Mouse (Mus musculus) lung, adult 2 months (tissue): ENCODE results near the gene Rhof.

Source experiments
- CTCF ChIP-seq: fragments of 200-500 bp; IDR thresholded peaks from 2 replicates; pipeline ENCODE4 v1.5.1; 2011; ENCODE audit warnings: mild to moderate bottlenecking, low read length, control low read depth; ENCODE audit not compliant: insufficient read depth
- POLR2A ChIP-seq: fragments of 200-500 bp; IDR thresholded peaks from 2 replicates; pipeline ENCODE4 v1.6.1; 2011; ENCODE audit warnings: low read depth, mild to moderate bottlenecking, control low read depth, low read length, borderline replicate concordance; ENCODE audit errors: extremely low read depth

DNA sequence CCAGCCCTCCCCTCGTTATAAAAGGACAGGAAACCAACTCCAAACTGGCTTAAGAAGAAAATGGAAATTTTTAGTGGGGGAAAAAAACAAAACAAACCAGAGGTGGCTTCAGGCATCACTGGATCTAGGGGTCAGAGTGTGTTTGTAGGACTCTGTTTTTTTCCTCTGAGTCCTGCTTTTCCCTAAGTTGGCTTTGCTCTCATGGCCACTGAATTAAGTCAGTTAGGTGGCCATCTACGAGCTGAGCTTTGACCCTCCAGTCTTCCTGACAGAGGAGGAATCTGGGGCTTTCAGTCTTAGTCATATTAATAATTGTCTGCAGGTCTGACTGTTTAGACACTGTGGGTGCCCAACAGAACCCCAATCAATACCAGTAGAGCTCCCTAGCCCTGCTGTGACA lies 34.0 kb downstream of the Rhof start:
- TF ChIP-seq CTCF = no peak
- no peak for TF ChIP-seq POLR2A
